Comparison of ENCODE assay signal across 9 mouse cellular contexts in the genomic region with DNA sequence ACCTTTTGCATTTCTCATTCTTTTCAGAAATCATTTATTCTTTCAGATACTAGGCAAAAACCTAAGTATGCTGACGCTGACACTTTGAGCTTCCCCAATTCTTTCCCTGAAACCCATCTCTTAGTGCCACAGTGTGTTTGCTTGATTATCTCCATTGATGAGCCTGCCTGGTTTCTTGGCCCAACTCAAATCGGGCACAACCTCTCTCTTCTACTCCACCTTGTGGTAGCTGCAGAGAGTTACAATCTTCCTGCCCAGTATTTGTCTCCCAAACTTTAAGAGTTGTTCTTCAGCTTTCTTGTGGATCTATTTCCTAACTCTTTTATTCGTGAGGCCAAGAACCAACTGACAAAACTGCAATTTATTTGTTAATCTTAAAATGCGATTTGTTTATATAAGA.
DNase-seq lines count a peak whose midpoint lies in the region; ATAC-seq and TF ChIP-seq lines count a peak whose summit lies in the region.
"Had no signal": no experiment of that assay in that cellular context is flagged by ENCODE, and none has a peak within 500 bp of the region (broad histone marks: within the 10 kb centered on the region; RNA-seq: fewer than 3 reads in every experiment).

No protein-coding gene starts in this region.

- H3K4me2 ChIP-seq in forebrain, embryonic 14.5 days (ENCODE audit: low read length), result no peak overlapping the region

- H3K27ac ChIP-seq in bone marrow, adult 2 months (ENCODE audit: control insufficient read depth, insufficient read depth, low read depth, low read length, poor library complexity), result no peak overlapping the region
- no peak overlapping the region for H3K27ac ChIP-seq in forebrain, embryonic 14.5 days (ENCODE audit: low read depth, low read length)
- H3K27ac ChIP-seq: macrophage had no signal

- TF ChIP-seq CTCF in bone marrow, adult 2 months (IDR thresholded peaks at IDR 0.05; ENCODE audit: control insufficient read depth, insufficient read depth, low read length), result peak; percentile 51

- WGBS in bone marrow, adult 2 months, result 13% methylated on average over 4 of the region's 4 CpGs
- WGBS in forebrain, embryonic 14.5 days, result 24% methylated on average over 4 of the region's 4 CpGs

- H3K4me3 ChIP-seq in bone marrow, adult 2 months (replicated peaks; ENCODE audit: control insufficient read depth, low read depth, low read length), result no peak overlapping the region
- no peak overlapping the region for H3K4me3 ChIP-seq in forebrain, embryonic 14.5 days (ENCODE audit: low read depth, low read length)

- H3K27me3 ChIP-seq in forebrain, embryonic 14.5 days (replicated peaks; ENCODE audit: control insufficient read depth, insufficient read depth, low read length), result no peaks in the 10 kb centered on the region

- no peaks in the 10 kb centered on the region for H3K9me3 ChIP-seq in forebrain, embryonic 14.5 days (replicated peaks; ENCODE audit: control insufficient read depth, low read length)

- TF ChIP-seq POLR2A in bone marrow, adult 2 months (IDR thresholded peaks at IDR 0.05; ENCODE audit: borderline replicate concordance, control insufficient read depth, low read depth, low read length), result no peak

- DNase-seq in adrenal gland, adult (ENCODE audit: inconsistent age in 2 of 2, low spot score in 1 of 2), result peak; percentile 14 to 69
- DNase-seq in adrenal gland, postnatal 25 days, result no peak
- peak; percentile 4 for DNase-seq in left cerebral cortex, adult 11 months (ENCODE audit: low spot score)
- DNase-seq in left cerebral cortex, adult 8-10 months (ENCODE audit: low spot score in 2 of 2), result no peak
- DNase-seq in forebrain, embryonic 14.5 days (ENCODE audit: low spot score), result peak; percentile 55
- no peak for DNase-seq in right cerebral cortex, postnatal 25 days

- H3K4me1 ChIP-seq in bone marrow, adult 2 months (ENCODE audit: control insufficient read depth, insufficient read depth, low read length), result no peaks in the 10 kb centered on the region; the same call in 1 of the 2 replicates
- H3K4me1 ChIP-seq in forebrain, embryonic 14.5 days (ENCODE audit: control insufficient read depth, insufficient read depth, low read length), result no peaks in the 10 kb centered on the region

- H3K36me3 ChIP-seq in forebrain, embryonic 14.5 days (ENCODE audit: control insufficient read depth, insufficient read depth, low read length), result no peaks in the 10 kb centered on the region

- no peak overlapping the region for H3K9ac ChIP-seq in forebrain, embryonic 14.5 days (ENCODE audit: low read length)

- ATAC-seq in forebrain, embryonic 14.5 days, result no peak
- ATAC-seq in megakaryocyte progenitor cell, adult 5-6 weeks (replicated peaks; ENCODE audit: poor library complexity), result peak; percentile 100

Comparison
In these comparisons a context has a peak if more than half of its experiments do, and no peak if none do; other contexts are left out.
1. DNase-seq: peak in adrenal gland, adult (2 of 2), left cerebral cortex, adult 11 months (single experiment) and forebrain, embryonic 14.5 days (single experiment); none in adrenal gland, postnatal 25 days (single experiment), left cerebral cortex, adult 8-10 months (0 of 2) and right cerebral cortex, postnatal 25 days (single experiment).